ENCODE assay signal across 14 mouse cellular contexts in the genomic region with DNA sequence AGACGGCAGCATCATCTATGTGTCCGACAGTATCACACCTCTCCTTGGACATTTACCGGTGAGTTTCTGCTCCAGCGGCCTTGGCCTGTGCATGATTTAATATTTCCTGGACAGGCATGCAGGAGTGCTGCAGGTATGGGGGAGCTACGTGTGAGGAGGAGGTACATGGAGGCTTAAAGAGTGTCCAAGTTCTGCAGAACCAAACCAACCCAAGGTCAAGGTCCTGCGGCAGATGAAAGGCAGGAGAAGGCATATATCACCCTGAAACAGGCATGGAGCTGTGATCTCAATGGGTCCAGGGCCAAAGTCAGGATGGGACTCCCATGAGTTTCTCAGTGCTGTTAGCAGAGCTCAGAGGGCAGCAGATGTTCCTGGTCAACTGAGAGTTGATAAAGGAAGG.
A peak's percentile ranks its signal among the peaks of the same experiment; 100 is the strongest.
DNase-seq lines count a peak whose midpoint lies in the region.
"Had no signal": no experiment of that assay in that cellular context is flagged by ENCODE, and none has a peak within 500 bp of the region (broad histone marks: within the 10 kb centered on the region; RNA-seq: fewer than 3 reads in every experiment).

No protein-coding gene starts in this region.

- DNase-seq in adrenal gland, adult (ENCODE audit: inconsistent age in 2 of 2, low spot score in 1 of 2) = peak; percentile 79 to 89
- DNase-seq in adrenal gland, postnatal 4 days (ENCODE audit: low spot score in 2 of 2) = no peak
- DNase-seq in adrenal gland, adult 2 months = peak; percentile 75
- peak; percentile 69 for DNase-seq in adrenal gland, postnatal 14 days
- DNase-seq in ovary, postnatal 14 days (ENCODE audit: low spot score) = no peak
- DNase-seq in cerebellum, postnatal 25 days = no peak
- DNase-seq: cerebellum, adult 11 months; cerebellum, adult 8-10 months; cerebellum, postnatal 10 days; gastrocnemius, postnatal 25 days; heart, adult 18-20 months; heart, postnatal 10 days; heart, postnatal 36 days; kidney, adult 11 months had no signal

Comparison
In these comparisons a context has a peak if more than half of its experiments do, and no peak if none do; other contexts are left out.
1. DNase-seq: peak in adrenal gland, adult (2 of 2), adrenal gland, adult 2 months (single experiment) and adrenal gland, postnatal 14 days (single experiment); none in adrenal gland, postnatal 4 days (0 of 2), ovary, postnatal 14 days (single experiment) and cerebellum, postnatal 25 days (0 of 2).